ENCODE assay signal across 11 mouse cellular contexts in genomic region chr7:73530846-73531245, GRCm38 (mm10). TPM values are rescaled to one million over a fixed set of nuclear protein-coding genes. Genes with fewer than 3 reads are reported as not detected.
DNase-seq lines count a peak whose midpoint lies in the region; ATAC-seq and TF ChIP-seq lines count a peak whose summit lies in the region.
"Had no signal": no experiment of that assay in that cellular context is flagged by ENCODE, and none has a peak within 500 bp of the region (broad histone marks: within the 10 kb centered on the region; RNA-seq: fewer than 3 reads in every experiment).

No protein-coding gene starts in this region.

- H3K4me2 ChIP-seq in heart, embryonic 12.5 days = no peak overlapping the region
- H3K4me2 ChIP-seq in CH12.LX (ENCODE audit: insufficient read depth, low read depth, poor library complexity, severe bottlenecking) = no peak overlapping the region
- H3K4me2 ChIP-seq in limb, embryonic 15.5 days = no peak overlapping the region
- H3K4me2 ChIP-seq: embryonic facial prominence, embryonic 15.5 days had no signal

- 83% methylated on average over 5 of the region's 5 CpGs for WGBS in heart, embryonic 12.5 days
- WGBS in liver, adult 2 months = 55% methylated on average over 5 of the region's 5 CpGs
- WGBS in limb, embryonic 15.5 days = 68% methylated on average over 5 of the region's 5 CpGs

- DNase-seq in heart, adult 11 months = peak; percentile 90
- no peak for DNase-seq in liver, adult 2 months (ENCODE audit: extremely low read depth, low read depth, low spot score)
- DNase-seq in liver = no peak
- no peak for DNase-seq in CH12.LX (ENCODE audit: extremely low read depth)
- no peak for DNase-seq in gastrocnemius, postnatal 10 days
- DNase-seq: adrenal gland, postnatal 10 days; layer of hippocampus, postnatal 36 days had no signal

- no peaks in the 10 kb centered on the region for H3K9me3 ChIP-seq in heart, embryonic 12.5 days (replicated peaks)
- no peaks in the 10 kb centered on the region for H3K9me3 ChIP-seq in CH12.LX (replicated peaks; ENCODE audit: low read length)
- no peaks in the 10 kb centered on the region for H3K9me3 ChIP-seq in limb, embryonic 15.5 days
- H3K9me3 ChIP-seq: embryonic facial prominence, embryonic 15.5 days had no signal

- no peak overlapping the region for H3K9ac ChIP-seq in heart, embryonic 12.5 days
- no peak overlapping the region for H3K9ac ChIP-seq in liver, adult 2 months (ENCODE audit: low read depth, low read length)
- no peak overlapping the region for H3K9ac ChIP-seq in CH12.LX (ENCODE audit: insufficient read depth, low read depth)
- H3K9ac ChIP-seq in limb, embryonic 15.5 days = no peak overlapping the region
- H3K9ac ChIP-seq: embryonic facial prominence, embryonic 15.5 days had no signal

- no peak for TF ChIP-seq RAD21 in CH12.LX (IDR thresholded peaks at IDR 0.05; ENCODE audit: low read depth, low read length)

- in situ Hi-C loops in CH12.LX (cut with MboI; ENCODE audit: low pct_ligation_motif_present, low pct_unique_long_range_greater_than_20kb, low sequenced_read_pairs) = no loop called here

- peaks cover 52% of the 10 kb centered on the region for H3K4me1 ChIP-seq in heart, embryonic 12.5 days (replicated peaks)
- H3K4me1 ChIP-seq in liver, adult 2 months (ENCODE audit: control insufficient read depth, insufficient read depth, low read length) = peaks cover 41% of the 10 kb centered on the region
- H3K4me1 ChIP-seq in CH12.LX (ENCODE audit: control insufficient read depth in 1 of 2, insufficient read depth in 2 of 2) = peaks cover 11 to 64% of the 10 kb centered on the region in 2 experiments; a peak in 3 of 4 replicates
- H3K4me1 ChIP-seq in limb, embryonic 15.5 days = peaks cover 43% of the 10 kb centered on the region

- TF ChIP-seq CTCF in liver, adult 2 months (IDR thresholded peaks at IDR 0.05; ENCODE audit: low read depth, low read length) = no peak
- no peak for TF ChIP-seq CTCF in CH12.LX (conservative IDR thresholded peaks at IDR 0.05 in 1 of 2, IDR thresholded peaks at IDR 0.05 in 1 of 2; ENCODE audit: low read depth in 2 of 2, low read length in 2 of 2)

- dilution Hi-C loops in CH12.LX (cut with MboI; ENCODE audit: extremely low pct_ligation_motif_present, extremely low pct_unique_long_range_greater_than_20kb, low sequenced_read_pairs) = no loop called here

- no peak overlapping the region for H3K27ac ChIP-seq in heart, embryonic 12.5 days (ENCODE audit: poor library complexity, severe bottlenecking)
- H3K27ac ChIP-seq in liver, adult 2 months (replicated peaks; ENCODE audit: insufficient read depth, low read depth, low read length) = peak overlapping the region; percentile 12; the same call in 1 of the 2 replicates
- no peak overlapping the region for H3K27ac ChIP-seq in CH12.LX (ENCODE audit: insufficient read depth, low read depth)
- 0 out of 2 replicates have a peak overlapping the region, but pooled peaks have one; percentile 17 for H3K27ac ChIP-seq in limb, embryonic 15.5 days

- peaks cover 62% of the 10 kb centered on the region; the same call in 1 of the 2 replicates for H3K79me2 ChIP-seq in liver, adult 2 months (ENCODE audit: control insufficient read depth, insufficient read depth, low read length)
- peaks cover 89% of the 10 kb centered on the region for H3K79me2 ChIP-seq in CH12.LX (replicated peaks; ENCODE audit: control insufficient read depth, extremely low read depth, insufficient read depth, poor library complexity, severe bottlenecking)

- TF ChIP-seq EP300 in CH12.LX (IDR thresholded peaks at IDR 0.05; ENCODE audit: low read length) = no peak

- TF ChIP-seq POLR2A in liver, adult 2 months (IDR thresholded peaks at IDR 0.05; ENCODE audit: extremely low read depth, insufficient read depth, low read length) = no peak
- TF ChIP-seq POLR2A in CH12.LX (IDR thresholded peaks at IDR 0.05; ENCODE audit: low read depth, low read length) = no peak

- peaks cover 30% of the 10 kb centered on the region for H3K36me3 ChIP-seq in heart, embryonic 12.5 days
- peaks cover 19% of the 10 kb centered on the region for H3K36me3 ChIP-seq in liver, adult 2 months (ENCODE audit: control insufficient read depth, insufficient read depth, low read length)
- H3K36me3 ChIP-seq in CH12.LX (replicated peaks in 1 of 2; ENCODE audit: control insufficient read depth in 1 of 2, insufficient read depth in 1 of 2, low read length in 1 of 2) = peaks cover 33 to 70% of the 10 kb centered on the region in 2 experiments
- H3K36me3 ChIP-seq in limb, embryonic 15.5 days = no peaks in the 10 kb centered on the region; the same call in 1 of the 2 replicates

- H3K4me3 ChIP-seq in heart, embryonic 12.5 days = no peak overlapping the region
- no peak overlapping the region for H3K4me3 ChIP-seq in liver, adult 2 months (ENCODE audit: insufficient read depth, low read depth, low read length)
- no peak overlapping the region for H3K4me3 ChIP-seq in CH12.LX (replicated peaks in 1 of 3; ENCODE audit: low read depth in 2 of 3, low read length in 2 of 3, poor library complexity in 1 of 3)
- H3K4me3 ChIP-seq in limb, embryonic 15.5 days = no peak overlapping the region
- H3K4me3 ChIP-seq: embryonic facial prominence, embryonic 15.5 days had no signal

- no peaks in the 10 kb centered on the region for H3K27me3 ChIP-seq in heart, embryonic 12.5 days (replicated peaks)
- no peaks in the 10 kb centered on the region for H3K27me3 ChIP-seq in liver, adult 2 months (ENCODE audit: control insufficient read depth, insufficient read depth, low read length)
- H3K27me3 ChIP-seq in CH12.LX (replicated peaks) = no peaks in the 10 kb centered on the region
- no peaks in the 10 kb centered on the region for H3K27me3 ChIP-seq in limb, embryonic 15.5 days
- H3K27me3 ChIP-seq: embryonic facial prominence, embryonic 15.5 days had no signal

- no peak for ATAC-seq in heart, embryonic 12.5 days (ENCODE audit: insufficient number of reproducible peaks, low FRiP score)
- ATAC-seq in limb, embryonic 15.5 days (ENCODE audit: insufficient number of reproducible peaks, low FRiP score, low TSS enrichment, low read depth) = no peak
- ATAC-seq in erythroblast, adult 5-6 weeks (replicated peaks; ENCODE audit: low FRiP score, poor library complexity, severe bottlenecking) = no peak

TF ChIP-seq in CH12.LX, 34 proteins besides CTCF, POLR2A, EP300 and RAD21:
- peak; percentile 73 for TF ChIP-seq ZNF384 (IDR thresholded peaks at IDR 0.05; ENCODE audit: low read depth, low read length)
- TF ChIP-seq MEF2A (IDR thresholded peaks at IDR 0.05; ENCODE audit: borderline replicate concordance, low read depth, low read length) = no peak
- TF ChIP-seq UBTF (IDR thresholded peaks at IDR 0.05; ENCODE audit: low read depth, low read length) = 0 out of 2 replicates have a peak, but pooled peaks have one; percentile 2
- TF ChIP-seq TCF12 (IDR thresholded peaks at IDR 0.05; ENCODE audit: low read depth, low read length) = no peak

RNA-seq across cellular contexts. Expression of gene Chd2, which starts 10.8 kb away (rescaled TPM):
- 48.5 and 50.4 TPM in 2 replicates for polyA plus RNA-seq in heart, embryonic 12.5 days (2016; fragmentation: Nextera tagmentation; extraction: Ambion mirVana)
- 40.0 and 42.0 TPM in 2 replicates for total RNA-seq in liver, adult 2 months (2014; rRNA removed)
- 16.9 and 20.1 TPM in 2 replicates for polyA plus RNA-seq in liver, adult 2 months (2012; rRNA removed)
- total RNA-seq in CH12.LX (2012; rRNA removed) = 21.4 and 30.9 TPM in 2 replicates
- 18.2 and 23.2 TPM in 2 replicates for total RNA-seq in CH12.LX (2014; rRNA removed)
- 39.3 and 42.8 TPM in 2 replicates for polyA plus RNA-seq in CH12.LX (2012; ENCODE audit: insufficient read length, low read depth)
- 48.6 and 51.7 TPM in 2 replicates for polyA plus RNA-seq in limb, embryonic 15.5 days (2015; fragmentation: Nextera tagmentation; extraction: Ambion mirVana)
- 125 and 149 TPM in 2 replicates for total RNA-seq in erythroblast, adult 5-6 weeks (2015; ENCODE audit: low replicate concordance)
- total RNA-seq in erythroblast, adult 5-6 weeks (2017; ENCODE audit: low replicate concordance) = 546 and 581 TPM in 2 replicates
- total RNA-seq in gastrocnemius, postnatal 10 days (2021) = 10 to 100 TPM; 42.9 to 57.0 TPM

Comparison
In these comparisons a context has a peak if more than half of its experiments do, and no peak if none do; other contexts are left out.
1. H3K27ac ChIP-seq: peak in liver, adult 2 months (single experiment) and limb, embryonic 15.5 days (single experiment); none in heart, embryonic 12.5 days (single experiment) and CH12.LX (single experiment).